Mouse (Mus musculus) spleen, adult 2 months (tissue): ENCODE measurements around the gene Slc41a3. TPM values are rescaled to one million over a fixed set of nuclear protein-coding genes. Genes with fewer than 3 reads are reported as not detected.
"Not testable (repeated sequence)": the region's sequence is repeated elsewhere in the genome, so short reads cannot be mapped to it uniquely, and the experiment has no call there.

Source experiments
- DNase-seq, 2 experiments: peaks; one replicate each; pipeline versions ENCODE4 v3.0.0 to v3.0.0-alpha.2; 2012 to 2021; ENCODE audit warnings: low spot score in 2 of 2, low read depth in 1 of 2
- H3K27ac ChIP-seq: fragments of 200-500 bp; 2 replicates; pipeline ENCODE4 v1.5.1; 2012; ENCODE audit warnings: low read length, inconsistent platforms; ENCODE audit not compliant: insufficient read depth
- H3K27me3 ChIP-seq: fragments of 200-500 bp; 2 replicates; pipeline ENCODE4 v1.6.1; 2012; ENCODE audit warnings: mild to moderate bottlenecking, moderate library complexity, low read length, inconsistent platforms; ENCODE audit not compliant: control insufficient read depth, insufficient read depth
- H3K36me3 ChIP-seq: fragments of 200-500 bp; 2 replicates; pipeline ENCODE4 v1.6.1; 2012; ENCODE audit warnings: mild to moderate bottlenecking, low read length, inconsistent platforms; ENCODE audit not compliant: control insufficient read depth, insufficient read depth
- H3K4me1 ChIP-seq: fragments of 200-500 bp; 2 replicates; pipeline ENCODE4 v1.6.1; 2011; ENCODE audit warnings: inconsistent platforms; ENCODE audit not compliant: control insufficient read depth, insufficient read depth, insufficient read length
- H3K4me3 ChIP-seq: fragments of 200-500 bp; 2 replicates; pipeline ENCODE4 v1.5.1; 2011; ENCODE audit warnings: mild to moderate bottlenecking, inconsistent platforms; ENCODE audit not compliant: insufficient read depth, insufficient read length; ENCODE audit errors: extremely low read depth
- CTCF ChIP-seq: fragments of 200-500 bp; IDR thresholded peaks from 2 replicates; pipeline ENCODE4 v1.5.1; 2011; ENCODE audit warnings: mild to moderate bottlenecking, inconsistent platforms; ENCODE audit not compliant: insufficient read depth, insufficient read length, insufficient replicate concordance; ENCODE audit errors: extremely low read depth
- POLR2A ChIP-seq: fragments of 200-500 bp; IDR thresholded peaks from 2 replicates; pipeline ENCODE4 v1.6.1; 2011; ENCODE audit warnings: low read depth, low read length, inconsistent platforms
- WGBS: fragments of 180-500 bp; shearing (Covaris S2); methylation state at CpG from one replicate; pipeline ENCODE4 v1.1.7; 2018; 5-methylcytosine and 5-hydroxymethylcytosine counted together
- polyA plus RNA-seq: library from polyadenylated mRNA; depleted of rRNA; stranded (reverse); fragments of >200 nt; gene quantifications from 2 replicates; pipeline ENCODE4 v1.2.3, GENCODE M21; 2012

Slc41a3 gene
- polyA plus RNA-seq, 1 experiment = 7.2 TPM

- no peak overlapping the region for H3K4me3 ChIP-seq
- no peaks in the 10 kb centered on the region for H3K36me3 ChIP-seq
- H3K27me3 ChIP-seq = no peaks in the 10 kb centered on the region
- peak overlapping the region; percentile 70; the same call in 1 of the 2 replicates for H3K27ac ChIP-seq
- WGBS = 75% methylated on average over 7 of the region's 7 CpGs
- DNase-seq = peak in 1 of 2 experiments; percentile 47
- TF ChIP-seq POLR2A (no peak), CTCF (no peak)
- peaks cover 15% of the 10 kb centered on the region; the same call in 1 of the 2 replicates for H3K4me1 ChIP-seq
These were observed 25.9 kb downstream of the Slc41a3 start for GRCm38 (mm10) chr6:90630427-90630826.

GRCm38 (mm10) chr6:90632526-90632925, 28.0 kb downstream of the Slc41a3 start:
- peaks cover 15% of the 10 kb centered on the region; the same call in 1 of the 2 replicates for H3K4me1 ChIP-seq
- H3K27me3 ChIP-seq, H3K4me3 ChIP-seq, H3K27ac ChIP-seq, DNase-seq, H3K36me3 ChIP-seq: not testable (repeated sequence)
- WGBS = 95% methylated on average over 3 of the region's 3 CpGs

DNA sequence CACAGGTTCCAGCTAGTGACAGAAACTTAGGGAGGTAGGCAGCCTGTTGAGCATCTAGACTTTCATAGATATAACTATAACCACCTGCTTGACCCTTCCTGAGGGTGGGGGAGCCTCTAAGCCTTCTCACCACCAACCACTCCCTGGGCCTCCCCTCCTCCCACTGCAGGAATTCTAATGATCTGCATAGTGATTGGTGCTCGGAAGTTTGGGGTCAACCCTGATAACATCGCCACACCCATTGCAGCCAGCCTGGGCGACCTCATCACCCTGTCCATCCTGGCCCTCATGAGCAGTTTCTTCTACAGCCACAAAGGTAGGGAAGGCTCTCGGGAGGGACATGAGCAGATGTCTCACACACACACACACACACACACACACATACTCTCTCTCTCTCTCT, 30.6 kb downstream of the Slc41a3 start:
- Histone ChIP-seq H3K4me3 (no peak overlapping the region), H3K36me3 (no peaks in the 10 kb centered on the region), H3K27me3 (no peaks in the 10 kb centered on the region), H3K4me1 (peaks cover 3% of the 10 kb centered on the region; the same call in 1 of the 2 replicates), H3K27ac (no peak overlapping the region)
- no peak for DNase-seq
- 84% methylated on average over 4 of the region's 4 CpGs for WGBS
- TF ChIP-seq POLR2A = no peak
- TF ChIP-seq CTCF = no peak

DNA sequence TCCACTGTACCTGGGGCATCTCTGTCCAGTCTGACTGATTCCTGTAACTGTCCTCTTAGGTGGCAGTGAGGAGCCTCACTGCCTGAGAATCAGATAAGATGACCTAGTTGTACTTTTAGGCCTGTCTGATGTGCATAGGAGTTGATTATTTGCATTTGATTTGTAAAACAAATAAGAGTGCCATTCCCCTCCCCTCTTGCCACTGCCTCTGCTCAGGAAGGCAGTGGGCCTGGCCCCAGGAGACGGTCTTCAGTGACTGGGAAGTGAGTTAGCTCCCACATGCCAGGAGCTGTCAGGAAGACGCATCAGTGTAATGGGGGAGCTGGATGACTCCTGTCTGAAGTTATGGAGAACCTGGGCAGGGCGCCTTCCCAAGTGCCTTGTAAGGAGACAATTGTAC, 31.1 kb downstream of the Slc41a3 start:
- DNase-seq = no peak
- H3K27ac ChIP-seq = no peak overlapping the region
- no peaks in the 10 kb centered on the region for H3K4me1 ChIP-seq
- H3K4me3 ChIP-seq = no peak overlapping the region
- H3K36me3 ChIP-seq = no peaks in the 10 kb centered on the region
- 93% methylated on average over 3 of the region's 3 CpGs for WGBS
- no peak for TF ChIP-seq POLR2A
- no peak for TF ChIP-seq CTCF
- no peaks in the 10 kb centered on the region for H3K27me3 ChIP-seq

- TF ChIP-seq POLR2A (no peak), CTCF (no peak)
- Histone ChIP-seq H3K4me3 (no peak overlapping the region), H3K27ac (no peak overlapping the region), H3K4me1 (no peaks in the 10 kb centered on the region), H3K27me3 (no peaks in the 10 kb centered on the region), H3K36me3 (no peaks in the 10 kb centered on the region)
- WGBS = 88% methylated on average over 3 of the region's 3 CpGs
- no peak for DNase-seq
These were observed 38.5 kb downstream of the Slc41a3 start for GRCm38 (mm10) chr6:90643057-90643456.

- WGBS = 79% methylated on average over 4 of the region's 4 CpGs
- TF ChIP-seq POLR2A (no peak), CTCF (no peak)
- Histone ChIP-seq H3K36me3 (no peaks in the 10 kb centered on the region), H3K4me1 (no peaks in the 10 kb centered on the region), H3K27me3 (no peaks in the 10 kb centered on the region), H3K4me3 (no peak overlapping the region), H3K27ac (no peak overlapping the region)
- no peak for DNase-seq
These were observed 40.4 kb downstream of the Slc41a3 start for GRCm38 (mm10) chr6:90644965-90645364.

DNA sequence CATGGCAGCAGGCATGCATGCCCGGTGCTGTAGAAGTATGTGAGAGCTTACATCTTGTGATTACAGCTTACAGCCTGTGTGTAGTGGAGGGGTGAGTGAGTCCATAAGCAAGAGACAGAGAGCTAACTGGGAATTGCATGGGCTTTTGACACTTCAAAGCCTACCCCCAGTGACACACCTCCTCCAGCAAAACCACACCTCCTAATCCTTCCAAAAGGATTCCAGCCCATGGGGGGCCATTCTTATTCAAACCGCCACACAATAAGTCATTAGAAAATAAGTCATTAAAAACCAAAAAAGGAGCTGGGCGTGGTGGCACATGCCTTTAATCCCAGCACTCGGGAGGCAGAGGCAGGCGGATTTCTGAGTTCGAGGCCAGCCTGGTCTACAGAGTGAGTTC, 43.9 kb downstream of the Slc41a3 start:
- WGBS = 90% methylated on average over 6 of the region's 6 CpGs
- no peaks in the 10 kb centered on the region for H3K4me1 ChIP-seq
- H3K27me3 ChIP-seq = no peaks in the 10 kb centered on the region
- H3K36me3 ChIP-seq = no peaks in the 10 kb centered on the region
- TF ChIP-seq CTCF (no peak), POLR2A (no peak)
- DNase-seq = no peak
- no peak overlapping the region for H3K27ac ChIP-seq
- H3K4me3 ChIP-seq = no peak overlapping the region

GRCm38 (mm10) chr6:90649279-90649678, 44.8 kb downstream of the Slc41a3 start:
- DNase-seq = no peak
- H3K36me3 ChIP-seq = no peaks in the 10 kb centered on the region
- no peak overlapping the region for H3K4me3 ChIP-seq
- TF ChIP-seq CTCF = no peak
- TF ChIP-seq POLR2A = no peak
- H3K27me3 ChIP-seq = no peaks in the 10 kb centered on the region
- H3K27ac ChIP-seq = no peak overlapping the region
- 82% methylated on average over 4 of the region's 4 CpGs for WGBS
- H3K4me1 ChIP-seq = no peaks in the 10 kb centered on the region
